Mouse (Mus musculus): ENCODE data around the gene Col25a1. TPM values are rescaled to one million over a fixed set of nuclear protein-coding genes. Genes with fewer than 3 reads are reported as not detected.

The Col25a1 gene
- polyA plus RNA-seq, 1 experiment = 0.06 TPM

- DNase-seq = no peak
- H3K27ac ChIP-seq (ENCODE audit: insufficient read depth, low read depth, low read length) = no peak overlapping the region
- no peaks in the 10 kb centered on the region for H3K4me1 ChIP-seq (ENCODE audit: control insufficient read depth, insufficient read depth, low read length)
- TF ChIP-seq POLR2A (IDR thresholded peaks at IDR 0.05; ENCODE audit: low read depth, low read length) (no peak), CTCF (conservative IDR thresholded peaks at IDR 0.05; ENCODE audit: insufficient read depth, insufficient read length, low read depth, low read length) (no peak)
- no peaks in the 10 kb centered on the region for H3K27me3 ChIP-seq (replicated peaks; ENCODE audit: control insufficient read depth, insufficient read depth, low read length)
- H3K4me3 ChIP-seq (ENCODE audit: insufficient read depth, low read depth, low read length) = no peak overlapping the region
- WGBS = 30% methylated on average over 4 of the region's 4 CpGs
- H3K36me3 ChIP-seq (ENCODE audit: control insufficient read depth, insufficient read depth, low read length) = no peaks in the 10 kb centered on the region
Observed at GRCm38 (mm10) chr3:130160902-130161301, 29.6 kb downstream of the Col25a1 start.

GRCm38 (mm10) chr3:130161323-130161917, 30.1 kb downstream of the Col25a1 start:
- Histone ChIP-seq H3K27ac (ENCODE audit: insufficient read depth, low read depth, low read length) (no peak overlapping the region), H3K36me3 (ENCODE audit: control insufficient read depth, insufficient read depth, low read length) (no peaks in the 10 kb centered on the region), H3K4me3 (ENCODE audit: insufficient read depth, low read depth, low read length) (no peak overlapping the region), H3K4me1 (ENCODE audit: control insufficient read depth, insufficient read depth, low read length) (no peaks in the 10 kb centered on the region), H3K27me3 (replicated peaks; ENCODE audit: control insufficient read depth, insufficient read depth, low read length) (no peaks in the 10 kb centered on the region)
- no peak for DNase-seq
- no peak for TF ChIP-seq POLR2A (IDR thresholded peaks at IDR 0.05; ENCODE audit: low read depth, low read length)
- no peak for TF ChIP-seq CTCF (conservative IDR thresholded peaks at IDR 0.05; ENCODE audit: insufficient read depth, insufficient read length, low read depth, low read length)
- 64% methylated on average over 13 of the region's 13 CpGs for WGBS

- no peak overlapping the region for H3K27ac ChIP-seq (ENCODE audit: insufficient read depth, low read depth, low read length)
- H3K4me1 ChIP-seq (ENCODE audit: control insufficient read depth, insufficient read depth, low read length) = no peaks in the 10 kb centered on the region
- H3K36me3 ChIP-seq (ENCODE audit: control insufficient read depth, insufficient read depth, low read length) = no peaks in the 10 kb centered on the region
- TF ChIP-seq CTCF (conservative IDR thresholded peaks at IDR 0.05; ENCODE audit: insufficient read depth, insufficient read length, low read depth, low read length) (no peak), POLR2A (IDR thresholded peaks at IDR 0.05; ENCODE audit: low read depth, low read length) (no peak)
- WGBS = 44% methylated on average over 4 of the region's 4 CpGs
- peak; percentile 10 for DNase-seq
- H3K4me3 ChIP-seq (ENCODE audit: insufficient read depth, low read depth, low read length) = no peak overlapping the region
- no peaks in the 10 kb centered on the region for H3K27me3 ChIP-seq (replicated peaks; ENCODE audit: control insufficient read depth, insufficient read depth, low read length)
Observed at GRCm38 (mm10) chr3:130166875-130167274, 35.6 kb downstream of the Col25a1 start.

GRCm38 (mm10) chr3:130172764-130173163, 41.5 kb downstream of the Col25a1 start:
- TF ChIP-seq CTCF (conservative IDR thresholded peaks at IDR 0.05; ENCODE audit: insufficient read depth, insufficient read length, low read depth, low read length) = no peak
- no peak for TF ChIP-seq POLR2A (IDR thresholded peaks at IDR 0.05; ENCODE audit: low read depth, low read length)
- WGBS = 50% methylated on average over 17 of the region's 17 CpGs
- H3K36me3 ChIP-seq (ENCODE audit: control insufficient read depth, insufficient read depth, low read length) = no peaks in the 10 kb centered on the region
- peak; percentile 50 for DNase-seq
- H3K4me3 ChIP-seq (ENCODE audit: insufficient read depth, low read depth, low read length) = peak overlapping the region; percentile 37; the same call in 1 of the 2 replicates
- no peak overlapping the region for H3K27ac ChIP-seq (ENCODE audit: insufficient read depth, low read depth, low read length)
- H3K4me1 ChIP-seq (ENCODE audit: control insufficient read depth, insufficient read depth, low read length) = no peaks in the 10 kb centered on the region
- no peaks in the 10 kb centered on the region for H3K27me3 ChIP-seq (replicated peaks; ENCODE audit: control insufficient read depth, insufficient read depth, low read length)

- Histone ChIP-seq H3K27ac (ENCODE audit: insufficient read depth, low read depth, low read length) (no peak overlapping the region), H3K4me1 (ENCODE audit: control insufficient read depth, insufficient read depth, low read length) (0 out of 2 replicates have a peak, but pooled peaks cover 9% of the 10 kb centered on the region), H3K36me3 (ENCODE audit: control insufficient read depth, insufficient read depth, low read length) (no peaks in the 10 kb centered on the region), H3K4me3 (ENCODE audit: insufficient read depth, low read depth, low read length) (peak overlapping the region; percentile 51), H3K27me3 (replicated peaks; ENCODE audit: control insufficient read depth, insufficient read depth, low read length) (no peaks in the 10 kb centered on the region)
- DNase-seq = peak; percentile 86
- WGBS = under 1% methylated on average over 40 of the region's 40 CpGs
- no peak for TF ChIP-seq POLR2A (IDR thresholded peaks at IDR 0.05; ENCODE audit: low read depth, low read length)
Observed at GRCm38 (mm10) chr3:130180181-130180940, 49.1 kb downstream of the Col25a1 start.

- H3K27me3 ChIP-seq (replicated peaks; ENCODE audit: control insufficient read depth, insufficient read depth, low read length) = no peaks in the 10 kb centered on the region
- no peak overlapping the region for H3K27ac ChIP-seq (ENCODE audit: insufficient read depth, low read depth, low read length)
- WGBS = under 1% methylated on average over 40 of the region's 40 CpGs
- DNase-seq = no peak
- H3K36me3 ChIP-seq (ENCODE audit: control insufficient read depth, insufficient read depth, low read length) = no peaks in the 10 kb centered on the region
- 0 out of 2 replicates have a peak, but pooled peaks cover 9% of the 10 kb centered on the region for H3K4me1 ChIP-seq (ENCODE audit: control insufficient read depth, insufficient read depth, low read length)
- peak overlapping the region; percentile 51 for H3K4me3 ChIP-seq (ENCODE audit: insufficient read depth, low read depth, low read length)
- TF ChIP-seq POLR2A (IDR thresholded peaks at IDR 0.05; ENCODE audit: low read depth, low read length) (no peak), CTCF (conservative IDR thresholded peaks at IDR 0.05; ENCODE audit: insufficient read depth, insufficient read length, low read depth, low read length) (no peak)
Observed at GRCm38 (mm10) chr3:130180964-130181590, 49.8 kb downstream of the Col25a1 start.

- no peak overlapping the region for H3K4me3 ChIP-seq (ENCODE audit: insufficient read depth, low read depth, low read length)
- 27% methylated on average over 8 of the region's 8 CpGs for WGBS
- DNase-seq = no peak
- no peaks in the 10 kb centered on the region for H3K27me3 ChIP-seq (replicated peaks; ENCODE audit: control insufficient read depth, insufficient read depth, low read length)
- TF ChIP-seq CTCF (conservative IDR thresholded peaks at IDR 0.05; ENCODE audit: insufficient read depth, insufficient read length, low read depth, low read length) = no peak
- TF ChIP-seq POLR2A (IDR thresholded peaks at IDR 0.05; ENCODE audit: low read depth, low read length) = no peak
- H3K27ac ChIP-seq (ENCODE audit: insufficient read depth, low read depth, low read length) = no peak overlapping the region
- 0 out of 2 replicates have a peak, but pooled peaks cover 9% of the 10 kb centered on the region for H3K4me1 ChIP-seq (ENCODE audit: control insufficient read depth, insufficient read depth, low read length)
- no peaks in the 10 kb centered on the region for H3K36me3 ChIP-seq (ENCODE audit: control insufficient read depth, insufficient read depth, low read length)
Observed at GRCm38 (mm10) chr3:130181591-130181980, 50.3 kb downstream of the Col25a1 start.
